Comparison of ENCODE assay signal across 9 mouse cellular contexts in genomic region chr13:5408226-5408804, GRCm38 (mm10).
"Had no signal": no experiment of that assay in that cellular context is flagged by ENCODE, and none has a peak within 500 bp of the region (broad histone marks: within the 10 kb centered on the region; RNA-seq: fewer than 3 reads in every experiment).

No protein-coding gene starts in this region.

- DNase-seq: kidney, adult 18-20 months; kidney, postnatal 14 days; layer of hippocampus, postnatal 36 days; lung, adult 18-20 months; right cerebral cortex, postnatal 25 days had no signal

- H3K4me2 ChIP-seq: intestine, embryonic 15.5 days; limb, embryonic 13.5 days; midbrain, embryonic 13.5 days had no signal

- H3K27ac ChIP-seq: intestine, embryonic 15.5 days; limb, embryonic 13.5 days; liver, embryonic 14.5 days; midbrain, embryonic 13.5 days had no signal

- H3K9ac ChIP-seq: intestine, embryonic 15.5 days; limb, embryonic 13.5 days; liver, embryonic 14.5 days; midbrain, embryonic 13.5 days had no signal

- H3K4me3 ChIP-seq: intestine, embryonic 15.5 days; limb, embryonic 13.5 days; midbrain, embryonic 13.5 days had no signal

- H3K27me3 ChIP-seq: intestine, embryonic 15.5 days; limb, embryonic 13.5 days; midbrain, embryonic 13.5 days had no signal

- H3K4me1 ChIP-seq: intestine, embryonic 15.5 days; limb, embryonic 13.5 days; midbrain, embryonic 13.5 days had no signal

- H3K9me3 ChIP-seq: intestine, embryonic 15.5 days; limb, embryonic 13.5 days; midbrain, embryonic 13.5 days had no signal

- H3K36me3 ChIP-seq: intestine, embryonic 15.5 days; limb, embryonic 13.5 days; midbrain, embryonic 13.5 days had no signal

- ATAC-seq: intestine, embryonic 15.5 days; midbrain, embryonic 13.5 days had no signal
